Mouse (Mus musculus): Measurements from ENCODE around the gene Cdh4. TPM values are rescaled to one million over a fixed set of nuclear protein-coding genes. Genes with fewer than 3 reads are reported as not detected.

The Cdh4 gene
- polyA plus RNA-seq, 1 experiment from 2014 or later = 1.1 TPM

DNA sequence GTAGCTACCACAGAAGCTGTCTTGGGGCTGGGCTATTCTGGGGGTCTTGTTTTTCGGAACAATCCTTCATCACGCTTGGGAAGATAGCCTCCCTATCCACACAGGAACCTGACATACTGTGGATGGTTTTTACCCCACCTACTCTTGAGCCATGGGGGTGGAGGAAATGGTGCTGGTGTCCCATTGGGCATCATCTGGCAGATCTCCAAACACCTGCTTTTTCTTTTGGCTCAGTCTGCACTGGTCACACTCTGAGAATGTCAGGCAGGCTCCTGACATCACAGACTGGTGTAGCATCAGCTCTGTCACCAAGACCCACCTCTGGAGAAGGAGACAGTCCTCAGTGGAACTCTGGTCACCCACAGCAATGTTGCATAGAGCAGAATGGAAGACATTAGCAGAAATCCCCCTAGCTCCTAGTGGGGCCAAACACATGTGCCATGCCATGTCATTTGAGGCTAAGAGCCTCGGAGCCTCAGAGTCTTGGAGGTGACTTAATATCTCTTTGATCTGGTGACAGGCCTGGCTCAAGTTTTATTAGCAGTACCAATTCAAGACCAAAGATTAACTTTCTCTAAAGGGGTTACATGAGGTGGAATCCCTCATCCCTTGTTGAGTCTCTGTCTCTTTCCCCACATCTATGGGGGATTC lies 95.7 kb downstream of the Cdh4 start:
- H3K4me3 ChIP-seq (ENCODE audit: control insufficient read depth in 1 of 2, insufficient read depth in 1 of 2, low read depth in 1 of 2, low read length in 2 of 2) = no peak overlapping the region
- no peak overlapping the region for H3K4me2 ChIP-seq (ENCODE audit: low read length)
- ATAC-seq (ENCODE audit: insufficient number of reproducible peaks, insufficient read depth, low FRiP score, low read depth) = no peak
- 0 out of 2 replicates have a peak, but pooled peaks cover 3% of the 10 kb centered on the region for H3K27me3 ChIP-seq (ENCODE audit: control insufficient read depth, insufficient read depth, low read length)
- H3K27ac ChIP-seq (replicated peaks in 1 of 2; ENCODE audit: control insufficient read depth in 1 of 2, insufficient read depth in 1 of 2, low read depth in 2 of 2, low read length in 2 of 2) = no peak overlapping the region
- no peak overlapping the region for H3K9ac ChIP-seq (ENCODE audit: low read length)
- H3K9me3 ChIP-seq (ENCODE audit: control insufficient read depth, low read length) = no peaks in the 10 kb centered on the region
- H3K4me1 ChIP-seq (ENCODE audit: control insufficient read depth in 2 of 2, insufficient read depth in 2 of 2, low read length in 2 of 2) = 0 out of 4 replicates have a peak, but pooled peaks cover 0 to 3% of the 10 kb centered on the region in 2 experiments
- no peaks in the 10 kb centered on the region for H3K36me3 ChIP-seq (ENCODE audit: control insufficient read depth, insufficient read depth, low read length)
- 45% methylated on average over 3 of the region's 3 CpGs for WGBS

GRCm38 (mm10) chr2:179538535-179538934 lies 96.3 kb downstream of the Cdh4 start:
- Histone ChIP-seq H3K4me3 (ENCODE audit: control insufficient read depth in 1 of 2, insufficient read depth in 1 of 2, low read depth in 1 of 2, low read length in 2 of 2) (no peak overlapping the region), H3K9ac (ENCODE audit: low read length) (no peak overlapping the region), H3K27ac (replicated peaks in 1 of 2; ENCODE audit: control insufficient read depth in 1 of 2, insufficient read depth in 1 of 2, low read depth in 2 of 2, low read length in 2 of 2) (no peak overlapping the region), H3K4me2 (ENCODE audit: low read length) (no peak overlapping the region), H3K4me1 (ENCODE audit: control insufficient read depth in 2 of 2, insufficient read depth in 2 of 2, low read length in 2 of 2) (0 out of 4 replicates have a peak, but pooled peaks cover 0 to 3% of the 10 kb centered on the region in 2 experiments), H3K9me3 (ENCODE audit: control insufficient read depth, low read length) (no peaks in the 10 kb centered on the region), H3K36me3 (ENCODE audit: control insufficient read depth, insufficient read depth, low read length) (no peaks in the 10 kb centered on the region), H3K27me3 (ENCODE audit: control insufficient read depth, insufficient read depth, low read length) (0 out of 2 replicates have a peak, but pooled peaks cover 3% of the 10 kb centered on the region)
- WGBS = 48% methylated on average over 4 of the region's 4 CpGs
- no peak for ATAC-seq (ENCODE audit: insufficient number of reproducible peaks, insufficient read depth, low FRiP score, low read depth)

- Histone ChIP-seq H3K27me3 (ENCODE audit: control insufficient read depth, insufficient read depth, low read length) (0 out of 2 replicates have a peak, but pooled peaks cover 3% of the 10 kb centered on the region), H3K4me1 (ENCODE audit: control insufficient read depth in 2 of 2, insufficient read depth in 2 of 2, low read length in 2 of 2) (0 out of 4 replicates have a peak, but pooled peaks cover 0 to 3% of the 10 kb centered on the region in 2 experiments), H3K27ac (replicated peaks in 1 of 2; ENCODE audit: control insufficient read depth in 1 of 2, insufficient read depth in 1 of 2, low read depth in 2 of 2, low read length in 2 of 2) (no peak overlapping the region), H3K9me3 (ENCODE audit: control insufficient read depth, low read length) (no peaks in the 10 kb centered on the region), H3K9ac (ENCODE audit: low read length) (no peak overlapping the region), H3K4me3 (ENCODE audit: control insufficient read depth in 1 of 2, insufficient read depth in 1 of 2, low read depth in 1 of 2, low read length in 2 of 2) (no peak overlapping the region), H3K4me2 (ENCODE audit: low read length) (no peak overlapping the region), H3K36me3 (ENCODE audit: control insufficient read depth, insufficient read depth, low read length) (no peaks in the 10 kb centered on the region)
- 30% methylated on average over 9 of the region's 9 CpGs for WGBS
- ATAC-seq (ENCODE audit: insufficient number of reproducible peaks, insufficient read depth, low FRiP score, low read depth) = no peak
Measured at GRCm38 (mm10) chr2:179539532-179540245, 97.5 kb downstream of the Cdh4 start.

DNA sequence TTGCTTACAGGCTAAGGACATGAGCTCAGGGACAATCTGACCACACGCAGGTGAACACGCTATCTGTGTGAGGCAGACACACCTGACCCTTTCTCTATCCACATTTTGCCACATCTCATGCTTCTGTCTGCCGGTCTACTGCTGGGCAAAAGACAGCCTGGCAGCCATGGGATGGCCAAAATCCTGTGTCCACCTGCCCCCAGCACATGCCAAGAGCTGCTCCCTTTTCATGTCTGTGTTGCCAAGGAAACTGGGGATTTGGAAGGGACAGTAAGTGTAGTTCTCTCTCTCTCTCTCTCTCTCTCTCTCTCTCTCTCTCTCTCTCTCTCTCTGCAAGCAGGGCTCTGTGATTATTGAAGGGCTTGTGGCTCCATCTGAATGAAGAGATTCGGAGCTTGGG lies 98.9 kb downstream of the Cdh4 start:
- ATAC-seq (ENCODE audit: insufficient number of reproducible peaks, insufficient read depth, low FRiP score, low read depth) = no peak
- no peaks in the 10 kb centered on the region for H3K36me3 ChIP-seq (ENCODE audit: control insufficient read depth, insufficient read depth, low read length)
- no peak overlapping the region for H3K4me2 ChIP-seq (ENCODE audit: low read length)
- no peak overlapping the region for H3K4me3 ChIP-seq (ENCODE audit: control insufficient read depth in 1 of 2, insufficient read depth in 1 of 2, low read depth in 1 of 2, low read length in 2 of 2)
- H3K9ac ChIP-seq (ENCODE audit: low read length) = no peak overlapping the region
- WGBS = 93% methylated on average over 4 of the region's 4 CpGs
- H3K9me3 ChIP-seq (ENCODE audit: control insufficient read depth, low read length) = no peaks in the 10 kb centered on the region
- H3K4me1 ChIP-seq (ENCODE audit: control insufficient read depth in 2 of 2, insufficient read depth in 2 of 2, low read length in 2 of 2) = 0 out of 4 replicates have a peak, but pooled peaks cover 0 to 3% of the 10 kb centered on the region in 2 experiments
- no peak overlapping the region for H3K27ac ChIP-seq (replicated peaks in 1 of 2; ENCODE audit: control insufficient read depth in 1 of 2, insufficient read depth in 1 of 2, low read depth in 2 of 2, low read length in 2 of 2)
- H3K27me3 ChIP-seq (ENCODE audit: control insufficient read depth, insufficient read depth, low read length) = 0 out of 2 replicates have a peak, but pooled peaks cover 3% of the 10 kb centered on the region

DNA sequence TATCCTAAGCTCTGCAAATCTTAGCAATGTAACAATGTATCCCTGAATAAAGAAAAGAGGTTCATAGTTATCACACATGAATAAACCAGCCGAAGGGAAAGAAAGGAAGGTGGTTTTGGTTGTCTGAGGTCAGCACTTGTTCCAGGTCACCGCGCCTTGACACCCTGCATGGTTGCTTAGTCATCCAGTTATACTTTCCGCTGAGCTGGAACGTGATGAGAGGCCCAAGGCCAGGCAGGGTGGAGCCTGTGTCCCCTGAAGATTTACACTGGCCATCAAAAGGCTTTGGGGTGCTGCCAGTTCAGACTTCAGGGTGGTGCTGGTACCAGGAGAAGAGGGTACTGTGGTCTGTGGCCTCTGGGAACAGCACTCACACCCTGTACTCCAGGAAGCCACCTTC lies 105.4 kb downstream of the Cdh4 start:
- H3K4me3 ChIP-seq (ENCODE audit: control insufficient read depth in 1 of 2, insufficient read depth in 1 of 2, low read depth in 1 of 2, low read length in 2 of 2) = no peak overlapping the region
- H3K36me3 ChIP-seq (ENCODE audit: control insufficient read depth, insufficient read depth, low read length) = no peaks in the 10 kb centered on the region
- no peaks in the 10 kb centered on the region for H3K4me1 ChIP-seq (ENCODE audit: control insufficient read depth in 2 of 2, insufficient read depth in 2 of 2, low read length in 2 of 2)
- no peak overlapping the region for H3K9ac ChIP-seq (ENCODE audit: low read length)
- H3K27me3 ChIP-seq (ENCODE audit: control insufficient read depth, insufficient read depth, low read length) = no peaks in the 10 kb centered on the region
- no peak overlapping the region for H3K4me2 ChIP-seq (ENCODE audit: low read length)
- H3K9me3 ChIP-seq (ENCODE audit: control insufficient read depth, low read length) = no peaks in the 10 kb centered on the region
- H3K27ac ChIP-seq (replicated peaks in 1 of 2; ENCODE audit: control insufficient read depth in 1 of 2, insufficient read depth in 1 of 2, low read depth in 2 of 2, low read length in 2 of 2) = no peak overlapping the region
- no peak for ATAC-seq (ENCODE audit: insufficient number of reproducible peaks, insufficient read depth, low FRiP score, low read depth)
- 82% methylated on average over 5 of the region's 5 CpGs for WGBS

- Histone ChIP-seq H3K36me3 (ENCODE audit: control insufficient read depth, insufficient read depth, low read length) (no peaks in the 10 kb centered on the region), H3K4me1 (ENCODE audit: control insufficient read depth in 2 of 2, insufficient read depth in 2 of 2, low read length in 2 of 2) (no peaks in the 10 kb centered on the region), H3K9me3 (ENCODE audit: control insufficient read depth, low read length) (no peaks in the 10 kb centered on the region), H3K27ac (replicated peaks in 1 of 2; ENCODE audit: control insufficient read depth in 1 of 2, insufficient read depth in 1 of 2, low read depth in 2 of 2, low read length in 2 of 2) (no peak overlapping the region), H3K4me2 (ENCODE audit: low read length) (no peak overlapping the region), H3K9ac (ENCODE audit: low read length) (no peak overlapping the region), H3K4me3 (ENCODE audit: control insufficient read depth in 1 of 2, insufficient read depth in 1 of 2, low read depth in 1 of 2, low read length in 2 of 2) (no peak overlapping the region), H3K27me3 (ENCODE audit: control insufficient read depth, insufficient read depth, low read length) (no peaks in the 10 kb centered on the region; the same call in 1 of the 2 replicates)
- ATAC-seq (ENCODE audit: insufficient number of reproducible peaks, insufficient read depth, low FRiP score, low read depth) = no peak
- 68% methylated on average over 4 of the region's 4 CpGs for WGBS
Measured at GRCm38 (mm10) chr2:179555928-179556327, 113.7 kb downstream of the Cdh4 start.

DNA sequence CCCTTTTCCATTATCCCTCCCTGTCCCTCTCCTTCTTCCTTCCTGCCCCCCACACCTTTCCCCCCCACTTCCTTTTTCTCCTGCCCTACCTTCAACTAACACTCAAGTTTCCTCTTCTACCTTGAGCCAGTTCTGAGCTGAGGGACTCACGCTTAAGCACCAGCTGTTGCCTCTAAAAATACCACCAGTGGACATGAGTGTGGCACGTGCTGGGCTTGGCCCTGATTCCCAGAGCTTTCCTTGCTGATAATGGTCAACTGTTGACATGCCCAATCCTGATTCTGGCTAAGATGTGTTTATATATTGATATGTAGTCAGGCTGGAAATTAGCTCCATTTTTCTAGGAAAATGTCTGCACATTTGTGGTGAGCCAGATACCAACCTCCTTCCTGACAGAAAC lies 120.1 kb downstream of the Cdh4 start:
- no peak overlapping the region for H3K27ac ChIP-seq (replicated peaks in 1 of 2; ENCODE audit: control insufficient read depth in 1 of 2, insufficient read depth in 1 of 2, low read depth in 2 of 2, low read length in 2 of 2)
- no peaks in the 10 kb centered on the region for H3K36me3 ChIP-seq (ENCODE audit: control insufficient read depth, insufficient read depth, low read length)
- no peak overlapping the region for H3K4me2 ChIP-seq (ENCODE audit: low read length)
- H3K4me3 ChIP-seq (ENCODE audit: control insufficient read depth in 1 of 2, insufficient read depth in 1 of 2, low read depth in 1 of 2, low read length in 2 of 2) = no peak overlapping the region
- no peaks in the 10 kb centered on the region for H3K4me1 ChIP-seq (ENCODE audit: control insufficient read depth in 2 of 2, insufficient read depth in 2 of 2, low read length in 2 of 2)
- H3K9ac ChIP-seq (ENCODE audit: low read length) = no peak overlapping the region
- no peak for ATAC-seq (ENCODE audit: insufficient number of reproducible peaks, insufficient read depth, low FRiP score, low read depth)
- WGBS = 4% methylated on average over 2 of the region's 2 CpGs
- H3K27me3 ChIP-seq (ENCODE audit: control insufficient read depth, insufficient read depth, low read length) = peaks cover 17% of the 10 kb centered on the region
- H3K9me3 ChIP-seq (ENCODE audit: control insufficient read depth, low read length) = 0 out of 2 replicates have a peak, but pooled peaks cover 3% of the 10 kb centered on the region
